In genomic region chr12:45929760-45930150, GRCm38 (mm10) we compare ENCODE assay signal across 10 mouse cellular contexts.
A peak's percentile ranks its signal among the peaks of the same experiment; 100 is the strongest.
DNase-seq lines count a peak whose midpoint lies in the region; ATAC-seq and TF ChIP-seq lines count a peak whose summit lies in the region.
"Had no signal": no experiment of that assay in that cellular context is flagged by ENCODE, and none has a peak within 500 bp of the region (broad histone marks: within the 10 kb centered on the region; RNA-seq: fewer than 3 reads in every experiment).

No protein-coding gene starts in this region.

- H3K9ac ChIP-seq in kidney, embryonic 15.5 days, result no peak overlapping the region
- no peak overlapping the region for H3K9ac ChIP-seq in stomach, postnatal 0 days (ENCODE audit: low read length)
- H3K9ac ChIP-seq in heart, embryonic 11.5 days (ENCODE audit: low read depth, low read length), result no peak overlapping the region
- H3K9ac ChIP-seq: heart, embryonic 13.5 days; lung, embryonic 15.5 days had no signal

- H3K4me2 ChIP-seq in kidney, embryonic 15.5 days, result no peak overlapping the region
- H3K4me2 ChIP-seq in stomach, postnatal 0 days (replicated peaks; ENCODE audit: low read depth), result no peak overlapping the region
- H3K4me2 ChIP-seq in heart, embryonic 11.5 days, result no peak overlapping the region
- H3K4me2 ChIP-seq: heart, embryonic 13.5 days; lung, embryonic 15.5 days had no signal

- no peak overlapping the region for H3K27ac ChIP-seq in kidney, adult 2 months (ENCODE audit: insufficient read depth, low read depth, low read length)
- H3K27ac ChIP-seq in kidney, embryonic 15.5 days, result no peak overlapping the region
- H3K27ac ChIP-seq in stomach, postnatal 0 days (replicated peaks), result no peak overlapping the region
- no peak overlapping the region for H3K27ac ChIP-seq in heart, embryonic 11.5 days (ENCODE audit: low read depth, low read length)
- H3K27ac ChIP-seq: heart, embryonic 13.5 days; lung, embryonic 15.5 days had no signal

- no peaks in the 10 kb centered on the region for H3K4me1 ChIP-seq in kidney, adult 2 months (ENCODE audit: control insufficient read depth, insufficient read depth, low read length)
- H3K4me1 ChIP-seq in kidney, embryonic 15.5 days, result no peaks in the 10 kb centered on the region
- no peaks in the 10 kb centered on the region for H3K4me1 ChIP-seq in stomach, postnatal 0 days (replicated peaks; ENCODE audit: control insufficient read depth, insufficient read depth)
- H3K4me1 ChIP-seq in heart, embryonic 11.5 days (ENCODE audit: control insufficient read depth, insufficient read depth, low read length), result no peaks in the 10 kb centered on the region
- H3K4me1 ChIP-seq: heart, embryonic 13.5 days; lung, embryonic 15.5 days had no signal

- no peaks in the 10 kb centered on the region for H3K9me3 ChIP-seq in kidney, embryonic 15.5 days (replicated peaks)
- H3K9me3 ChIP-seq in stomach, postnatal 0 days (ENCODE audit: control insufficient read depth, low read length), result no peaks in the 10 kb centered on the region
- H3K9me3 ChIP-seq in heart, embryonic 11.5 days (replicated peaks; ENCODE audit: control insufficient read depth, low read length), result no peaks in the 10 kb centered on the region
- H3K9me3 ChIP-seq: heart, embryonic 13.5 days; lung, embryonic 15.5 days had no signal

- DNase-seq in kidney, adult 2 months, result peak; percentile 5
- peak; percentile 6 for DNase-seq in R1 (ENCODE audit: low read depth, low spot score)
- peak; percentile 9 for DNase-seq in fibroblast of lung, adult 2 months (ENCODE audit: low read depth)
- DNase-seq in left cerebral cortex, adult 18-20 months (ENCODE audit: low spot score in 2 of 2), result peak; percentile 47 to 49
- no peak for DNase-seq in stomach, postnatal 0 days (ENCODE audit: low spot score)
- no peak for DNase-seq in lung, postnatal 25 days (ENCODE audit: low spot score)

- TF ChIP-seq CTCF in kidney, adult 2 months (conservative IDR thresholded peaks at IDR 0.05; ENCODE audit: insufficient read depth, insufficient read length, low read depth, low read length), result no peak
- TF ChIP-seq CTCF in stomach, postnatal 0 days (IDR thresholded peaks at IDR 0.05; ENCODE audit: low read depth), result peak; percentile 67

- H3K36me3 ChIP-seq in kidney, adult 2 months (ENCODE audit: control insufficient read depth, insufficient read depth, low read length), result no peaks in the 10 kb centered on the region
- H3K36me3 ChIP-seq in kidney, embryonic 15.5 days, result no peaks in the 10 kb centered on the region
- H3K36me3 ChIP-seq in stomach, postnatal 0 days (ENCODE audit: control insufficient read depth, insufficient read depth, low read length), result no peaks in the 10 kb centered on the region
- H3K36me3 ChIP-seq in heart, embryonic 11.5 days (ENCODE audit: control insufficient read depth, insufficient read depth, low read length), result no peaks in the 10 kb centered on the region
- H3K36me3 ChIP-seq: heart, embryonic 13.5 days; lung, embryonic 15.5 days had no signal

- no peaks in the 10 kb centered on the region for H3K27me3 ChIP-seq in kidney, adult 2 months (replicated peaks; ENCODE audit: control insufficient read depth, insufficient read depth, low read length)
- H3K27me3 ChIP-seq in kidney, embryonic 15.5 days, result no peaks in the 10 kb centered on the region
- no peaks in the 10 kb centered on the region for H3K27me3 ChIP-seq in stomach, postnatal 0 days (ENCODE audit: control insufficient read depth, insufficient read depth, low read length)
- no peaks in the 10 kb centered on the region for H3K27me3 ChIP-seq in heart, embryonic 11.5 days (ENCODE audit: control insufficient read depth, insufficient read depth, low read length)
- H3K27me3 ChIP-seq: heart, embryonic 13.5 days; lung, embryonic 15.5 days had no signal

- no peak for ATAC-seq in kidney, embryonic 15.5 days (replicated peaks; ENCODE audit: low FRiP score)
- ATAC-seq in stomach, postnatal 0 days (ENCODE audit: low FRiP score, low TSS enrichment), result no peak
- ATAC-seq in heart, embryonic 11.5 days (replicated peaks; ENCODE audit: insufficient number of reproducible peaks, low FRiP score, low TSS enrichment), result no peak

- no peak for TF ChIP-seq POLR2A in kidney, adult 2 months (IDR thresholded peaks at IDR 0.05; ENCODE audit: low read depth, low read length)

- 40% methylated on average over 3 of the region's 3 CpGs for WGBS in kidney, adult 2 months
- 41% methylated on average over 3 of the region's 3 CpGs for WGBS in kidney, embryonic 15.5 days
- 42% methylated on average over 3 of the region's 3 CpGs for WGBS in stomach, postnatal 0 days
- WGBS in heart, embryonic 11.5 days (ENCODE audit: insufficient replicate concordance), result 42% methylated on average over 3 of the region's 3 CpGs

- H3K4me3 ChIP-seq in kidney, adult 2 months (ENCODE audit: insufficient read depth, low read depth, low read length), result no peak overlapping the region
- H3K4me3 ChIP-seq in kidney, embryonic 15.5 days (replicated peaks), result no peak overlapping the region
- no peak overlapping the region for H3K4me3 ChIP-seq in stomach, postnatal 0 days (ENCODE audit: low read depth, low read length)
- H3K4me3 ChIP-seq in heart, embryonic 11.5 days (ENCODE audit: low read depth, low read length), result no peak overlapping the region
- H3K4me3 ChIP-seq: heart, embryonic 13.5 days; lung, embryonic 15.5 days had no signal

- TF ChIP-seq EP300 in stomach, postnatal 0 days (optimal IDR thresholded peaks at IDR 0.05), result no peak

Comparison
In these comparisons a context has a peak if more than half of its experiments do, and no peak if none do; other contexts are left out.
1. DNase-seq: peak in kidney, adult 2 months (single experiment), R1 (single experiment), fibroblast of lung, adult 2 months (single experiment) and left cerebral cortex, adult 18-20 months (2 of 2); none in stomach, postnatal 0 days (single experiment) and lung, postnatal 25 days (single experiment).